8 mouse cellular contexts compared by ENCODE assay signal in the genomic region with DNA sequence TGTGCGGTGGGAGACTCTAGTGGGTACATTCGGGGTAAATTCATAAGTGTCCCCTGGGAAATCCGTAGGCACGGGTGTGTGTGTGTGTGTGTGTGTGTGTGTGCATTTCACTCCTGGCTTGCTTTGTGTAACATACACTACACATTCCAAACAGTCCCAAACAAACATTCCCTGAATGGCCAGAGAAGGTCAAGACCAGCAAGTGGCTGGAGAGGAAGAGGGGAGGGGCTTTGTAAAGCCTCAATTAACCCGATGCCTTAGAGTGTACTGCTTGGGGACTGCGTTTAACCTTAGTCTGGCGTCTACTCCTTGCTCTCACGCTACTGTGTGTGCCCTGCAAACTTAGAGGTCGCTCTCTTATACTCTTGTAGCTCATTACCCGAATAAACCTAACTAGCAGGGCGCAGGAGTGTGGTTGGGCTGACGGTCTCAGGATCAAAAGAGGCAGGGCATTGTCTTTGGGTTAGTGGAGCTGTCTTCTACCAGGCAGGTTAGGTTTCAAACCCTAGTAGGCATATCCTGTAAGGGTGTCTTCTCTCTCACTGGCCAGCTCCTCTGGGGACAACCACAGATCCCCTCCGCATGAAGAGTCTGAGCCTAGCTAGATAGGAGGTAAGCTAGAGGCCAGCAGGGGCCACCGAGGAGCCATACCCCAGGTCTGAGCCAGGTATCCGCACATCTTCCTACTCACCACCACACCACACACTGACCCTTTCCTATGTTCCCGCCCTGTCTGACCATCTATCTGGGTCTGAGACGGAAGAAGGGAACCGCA. TPM values are rescaled to one million over a fixed set of nuclear protein-coding genes. Genes with fewer than 3 reads are reported as not detected.
DNase-seq lines count a peak whose midpoint lies in the region; ATAC-seq and TF ChIP-seq lines count a peak whose summit lies in the region.

No protein-coding gene starts in this region.

- H3K79me2 ChIP-seq in heart, adult 2 months (replicated peaks; ENCODE audit: control insufficient read depth, insufficient read depth, low read length): no peaks in the 10 kb centered on the region

- H3K9ac ChIP-seq in heart, adult 2 months (ENCODE audit: low read depth, low read length): peak overlapping the region; percentile 95
- no peak overlapping the region for H3K9ac ChIP-seq in ES-E14 (ENCODE audit: insufficient read depth, low read depth, low read length, poor library complexity, severe bottlenecking)
- peak overlapping the region; percentile 90 for H3K9ac ChIP-seq in hindbrain, embryonic 16.5 days (ENCODE audit: low read depth, low read length)

- no peaks in the 10 kb centered on the region for H3K9me3 ChIP-seq in ES-E14 (ENCODE audit: control insufficient read depth, insufficient read depth, low read depth, low read length)
- H3K9me3 ChIP-seq in hindbrain, embryonic 16.5 days (ENCODE audit: control insufficient read depth, low read length): no peaks in the 10 kb centered on the region
- H3K9me3 ChIP-seq in megakaryocyte, embryonic 14.5 days: no peaks in the 10 kb centered on the region; the same call in 1 of the 2 replicates

- no peak for TF ChIP-seq POLR2A in heart, adult 2 months (IDR thresholded peaks at IDR 0.05; ENCODE audit: insufficient read depth, low read depth, low read length)

- peak; percentile 32 for ATAC-seq in hindbrain, embryonic 16.5 days

- no peak overlapping the region for H3K27ac ChIP-seq in heart, adult 2 months
- no peak overlapping the region for H3K27ac ChIP-seq in ES-E14 (ENCODE audit: insufficient read depth, low read depth, low read length, poor library complexity, severe bottlenecking)
- H3K27ac ChIP-seq in hindbrain, embryonic 16.5 days (ENCODE audit: low read depth, low read length): peak overlapping the region; percentile 91

- TF ChIP-seq EP300 in heart, adult 2 months (IDR thresholded peaks at IDR 0.05; ENCODE audit: insufficient read depth, low read depth, low read length): no peak

- in situ Hi-C loops in ES-E14 (cut with MboI; ENCODE audit: low sequenced_read_pairs in 2 of 2, unreplicated experiment in 2 of 2): no loop called here

- no peak for DNase-seq in heart, adult 2 months
- DNase-seq in heart, postnatal 36 days: no peak
- DNase-seq in ES-E14 (ENCODE audit: low read depth, low spot score): no peak
- no peak for DNase-seq in layer of hippocampus, adult 18-20 months (ENCODE audit: low spot score in 2 of 2)
- DNase-seq in adrenal gland, postnatal 25 days: no peak
- DNase-seq in c-Kit-positive CD71-positive TER-119-positive erythroid progenitor cells, embryonic 14.5 days (ENCODE audit: low spot score): no peak

- TF ChIP-seq CTCF in heart, adult 2 months (IDR thresholded peaks at IDR 0.05): no peak

- peak overlapping the region; percentile 50; the same call in 1 of the 2 replicates for H3K4me3 ChIP-seq in heart, adult 2 months
- H3K4me3 ChIP-seq in ES-E14 (ENCODE audit: insufficient read depth in 1 of 2, low read depth in 1 of 2, low read length in 2 of 2, poor library complexity in 1 of 2, severe bottlenecking in 1 of 2): peak overlapping the region; percentile 81 to 94
- H3K4me3 ChIP-seq in hindbrain, embryonic 16.5 days (ENCODE audit: low read length): peak overlapping the region; percentile 55
- peak overlapping the region; percentile 20 for H3K4me3 ChIP-seq in megakaryocyte, embryonic 14.5 days (replicated peaks)

- H3K4me2 ChIP-seq in hindbrain, embryonic 16.5 days (ENCODE audit: low read length): peak overlapping the region; percentile 70

- peaks cover 7% of the 10 kb centered on the region for H3K4me1 ChIP-seq in heart, adult 2 months (ENCODE audit: control insufficient read depth, insufficient read depth, low read length)
- H3K4me1 ChIP-seq in ES-E14 (ENCODE audit: control insufficient read depth in 2 of 2, insufficient read depth in 2 of 2, low read length in 2 of 2, poor library complexity in 1 of 2): peaks cover 0 to 3% of the 10 kb centered on the region in 2 experiments; a peak in 1 of 4 replicates
- peaks cover 37% of the 10 kb centered on the region for H3K4me1 ChIP-seq in hindbrain, embryonic 16.5 days (ENCODE audit: control insufficient read depth, insufficient read depth, low read depth, low read length)
- H3K4me1 ChIP-seq in megakaryocyte, embryonic 14.5 days: peaks cover 16% of the 10 kb centered on the region

- WGBS in heart, adult 2 months: 22% methylated on average over 18 of the region's 18 CpGs
- WGBS in hindbrain, embryonic 16.5 days: 17% methylated on average over 18 of the region's 18 CpGs

- intact Hi-C loops in heart, adult 2 months (cut with DNase I): no loop called here
- intact Hi-C loops in heart, postnatal 36 days (cut with DNase I): no loop called here

- H3K36me3 ChIP-seq in heart, adult 2 months (ENCODE audit: control insufficient read depth, insufficient read depth, low read length): no peaks in the 10 kb centered on the region
- no peaks in the 10 kb centered on the region for H3K36me3 ChIP-seq in ES-E14 (ENCODE audit: control insufficient read depth, insufficient read depth, low read length, poor library complexity, severe bottlenecking)
- H3K36me3 ChIP-seq in hindbrain, embryonic 16.5 days (ENCODE audit: control insufficient read depth, insufficient read depth, low read length): no peaks in the 10 kb centered on the region
- H3K36me3 ChIP-seq in megakaryocyte, embryonic 14.5 days (replicated peaks; ENCODE audit: low read length): no peaks in the 10 kb centered on the region

- H3K27me3 ChIP-seq in heart, adult 2 months (ENCODE audit: control insufficient read depth, insufficient read depth, low read length): no peaks in the 10 kb centered on the region; the same call in 1 of the 2 replicates
- no peaks in the 10 kb centered on the region for H3K27me3 ChIP-seq in hindbrain, embryonic 16.5 days (replicated peaks; ENCODE audit: control insufficient read depth, insufficient read depth, low read length)
- H3K27me3 ChIP-seq in megakaryocyte, embryonic 14.5 days (replicated peaks): peaks cover 70% of the 10 kb centered on the region

TF ChIP-seq in ES-E14, 5 proteins besides CTCF, POLR2A, EP300 and RAD21:
- no peak for TF ChIP-seq ZC3H11A (IDR thresholded peaks at IDR 0.05; ENCODE audit: borderline replicate concordance, low read depth, low read length)
- TF ChIP-seq MAFK (IDR thresholded peaks at IDR 0.05; ENCODE audit: insufficient read depth, low read depth, low read length): no peak
- TF ChIP-seq HCFC1 (IDR thresholded peaks at IDR 0.05; ENCODE audit: borderline replicate concordance, insufficient read depth, low read length): no peak
- no peak for TF ChIP-seq ZNF384 (IDR thresholded peaks at IDR 0.05; ENCODE audit: low read depth, low read length)
- no peak for TF ChIP-seq CHD2 (IDR thresholded peaks at IDR 0.05; ENCODE audit: low read depth, low read length)

RNA-seq across cellular contexts. Expression of a gene that starts 0.7 kb away (rescaled TPM):
- 1 to 10 TPM; 1.4 to 1.6 TPM for total RNA-seq in heart, adult 2 months (2021)
- polyA plus RNA-seq in heart, adult 2 months (2012; rRNA removed): 0.76 and 6.9 TPM in 2 replicates
- total RNA-seq in heart, postnatal 36 days (2021): 1 to 10 TPM; 1.1 to 1.4 TPM
- total RNA-seq in ES-E14 (2012; rRNA removed): 0.85 and 0.98 TPM in 2 replicates
- 137 and 140 TPM in 2 replicates for polyA plus RNA-seq in hindbrain, embryonic 16.5 days (2015; fragmentation: Nextera tagmentation; extraction: Ambion mirVana)
- not detected in 2 replicates for polyA plus RNA-seq in megakaryocyte, embryonic 14.5 days (2012; ENCODE audit: insufficient read depth, low replicate concordance)
- 100 to 1,000 TPM; 431 to 437 TPM for total RNA-seq in layer of hippocampus, adult 18-20 months (2021)
- 2.1 TPM in 2 replicates for total RNA-seq in adrenal gland, postnatal 25 days (2021)

Comparison
In these comparisons a context has a peak if more than half of its experiments do, and no peak if none do; other contexts are left out.
1. H3K4me3 ChIP-seq: peak in every context shown above with its lines; median percentile 88 in ES-E14; 55 in hindbrain, embryonic 16.5 days; 50 in heart, adult 2 months; 20 in megakaryocyte, embryonic 14.5 days.
2. RNA of a gene that starts 0.7 kb away (total RNA-seq): 431 to 437 TPM in layer of hippocampus, adult 18-20 months; 2.1 TPM in adrenal gland, postnatal 25 days, 1.4 to 1.6 TPM in heart, adult 2 months, 1.1 to 1.4 TPM in heart, postnatal 36 days and 0.85 to 0.98 TPM in ES-E14; every median in the first group is over 100 times any median in the second.